Mouse (Mus musculus): ENCODE data around the gene Trim8.

- no peak for TF ChIP-seq CTCF (IDR thresholded peaks at IDR 0.05; ENCODE audit: borderline replicate concordance, extremely low read depth, insufficient read depth, insufficient read length)
- TF ChIP-seq POLR2A (IDR thresholded peaks at IDR 0.05; ENCODE audit: borderline replicate concordance, extremely low read depth, insufficient read depth, insufficient read length, poor library complexity, severe bottlenecking): no peak
Observed at GRCm38 (mm10) chr19:46510401-46510800, 8.9 kb downstream of the Trim8 start.
